Mouse (Mus musculus): Measurements from ENCODE around the gene Opalin. TPM values are rescaled to one million over a fixed set of nuclear protein-coding genes. Genes with fewer than 3 reads are reported as not detected.

The Opalin gene
- polyA plus RNA-seq, 1 experiment from 2014 or later = not detected

GRCm38 (mm10) chr19:41029219-41029618, 47.7 kb downstream of the Opalin start, which contains the start of gene Dntt:
TSS of gene Dntt (plus strand) at chr19:41029275.
- no peak for ATAC-seq (replicated peaks)
- Histone ChIP-seq H3K9ac (replicated peaks) (no peak within 1 kb of the TSS), H3K4me1 (no peaks in the 10 kb centered on the region), H3K27ac (replicated peaks) (no peak within 1 kb of the TSS), H3K4me2 (replicated peaks) (no peak within 1 kb of the TSS), H3K9me3 (no peaks in the 10 kb centered on the region), H3K36me3 (no peaks in the 10 kb centered on the region), H3K4me3 (no peak within 1 kb of the TSS), H3K27me3 (no peaks in the 10 kb centered on the region)
- 91% methylated on average over 6 of the region's 6 CpGs for WGBS

- no peak overlapping the region for H3K4me3 ChIP-seq
- no peak for ATAC-seq (replicated peaks)
- H3K4me2 ChIP-seq (replicated peaks) = no peak overlapping the region
- H3K27ac ChIP-seq (replicated peaks) = no peak overlapping the region
- 92% methylated on average over 9 of the region's 9 CpGs for WGBS
- H3K4me1 ChIP-seq = no peaks in the 10 kb centered on the region
- no peaks in the 10 kb centered on the region for H3K27me3 ChIP-seq
- no peak overlapping the region for H3K9ac ChIP-seq (replicated peaks)
- H3K9me3 ChIP-seq = no peaks in the 10 kb centered on the region
- no peaks in the 10 kb centered on the region for H3K36me3 ChIP-seq
These were observed 49.3 kb downstream of the Opalin start for GRCm38 (mm10) chr19:41027601-41028000.

- no peak overlapping the region for H3K4me2 ChIP-seq (replicated peaks)
- no peak for ATAC-seq (replicated peaks)
- no peak overlapping the region for H3K9ac ChIP-seq (replicated peaks)
- H3K27me3 ChIP-seq = no peaks in the 10 kb centered on the region
- 75% methylated on average over 5 of the region's 5 CpGs for WGBS
- no peaks in the 10 kb centered on the region for H3K9me3 ChIP-seq
- no peak overlapping the region for H3K4me3 ChIP-seq
- no peaks in the 10 kb centered on the region for H3K36me3 ChIP-seq
- no peak overlapping the region for H3K27ac ChIP-seq (replicated peaks)
- H3K4me1 ChIP-seq = peaks cover 5% of the 10 kb centered on the region; the same call in 1 of the 2 replicates
These were observed 49.9 kb downstream of the Opalin start for GRCm38 (mm10) chr19:41027024-41027423.

- WGBS = 88% methylated on average over 8 of the region's 8 CpGs
- Histone ChIP-seq H3K27me3 (no peaks in the 10 kb centered on the region), H3K27ac (replicated peaks) (no peak overlapping the region), H3K4me2 (replicated peaks) (no peak overlapping the region), H3K36me3 (no peaks in the 10 kb centered on the region), H3K9me3 (no peaks in the 10 kb centered on the region), H3K4me3 (no peak overlapping the region), H3K4me1 (peaks cover 5% of the 10 kb centered on the region; the same call in 1 of the 2 replicates), H3K9ac (replicated peaks) (no peak overlapping the region)
- ATAC-seq (replicated peaks) = no peak
These were observed 50.4 kb downstream of the Opalin start for GRCm38 (mm10) chr19:41026551-41026950.

- no peak for ATAC-seq (replicated peaks)
- Histone ChIP-seq H3K9me3 (no peaks in the 10 kb centered on the region), H3K9ac (replicated peaks) (no peak overlapping the region), H3K27me3 (no peaks in the 10 kb centered on the region), H3K4me3 (no peak overlapping the region), H3K4me2 (replicated peaks) (no peak overlapping the region), H3K27ac (replicated peaks) (no peak overlapping the region), H3K36me3 (no peaks in the 10 kb centered on the region), H3K4me1 (peaks cover 5% of the 10 kb centered on the region; the same call in 1 of the 2 replicates)
- WGBS = 46% methylated on average over 4 of the region's 4 CpGs
These were observed 54.7 kb downstream of the Opalin start for GRCm38 (mm10) chr19:41022244-41022643.

- no peak overlapping the region for H3K27ac ChIP-seq (replicated peaks)
- peaks cover 9% of the 10 kb centered on the region for H3K4me1 ChIP-seq
- no peaks in the 10 kb centered on the region for H3K36me3 ChIP-seq
- no peaks in the 10 kb centered on the region for H3K27me3 ChIP-seq
- H3K9ac ChIP-seq (replicated peaks) = no peak overlapping the region
- ATAC-seq (replicated peaks) = no peak
- H3K9me3 ChIP-seq = no peaks in the 10 kb centered on the region
- no peak overlapping the region for H3K4me2 ChIP-seq (replicated peaks)
- 74% methylated on average over 3 of the region's 3 CpGs for WGBS
- no peak overlapping the region for H3K4me3 ChIP-seq
These were observed 56.4 kb downstream of the Opalin start for GRCm38 (mm10) chr19:41020537-41020936.

- Histone ChIP-seq H3K27me3 (no peaks in the 10 kb centered on the region), H3K36me3 (no peaks in the 10 kb centered on the region), H3K4me3 (no peak overlapping the region), H3K4me2 (replicated peaks) (no peak overlapping the region), H3K4me1 (peaks cover 9% of the 10 kb centered on the region), H3K9ac (replicated peaks) (no peak overlapping the region), H3K27ac (replicated peaks) (no peak overlapping the region), H3K9me3 (no peaks in the 10 kb centered on the region)
- 80% methylated on average over 5 of the region's 5 CpGs for WGBS
- ATAC-seq (replicated peaks) = no peak
These were observed 57.7 kb downstream of the Opalin start for GRCm38 (mm10) chr19:41019164-41019675.

GRCm38 (mm10) chr19:41015951-41016716, 60.8 kb downstream of the Opalin start:
- Histone ChIP-seq H3K36me3 (no peaks in the 10 kb centered on the region), H3K9ac (replicated peaks) (no peak overlapping the region), H3K9me3 (no peaks in the 10 kb centered on the region), H3K27me3 (0 out of 2 replicates have a peak, but pooled peaks cover 4% of the 10 kb centered on the region), H3K27ac (replicated peaks) (no peak overlapping the region), H3K4me3 (no peak overlapping the region; the same call in 1 of the 2 replicates), H3K4me2 (replicated peaks) (peak overlapping the region; percentile 29), H3K4me1 (peaks cover 4% of the 10 kb centered on the region)
- ATAC-seq (replicated peaks) = peak; percentile 78
- 13% methylated on average over 14 of the region's 14 CpGs for whole genome bisulfite sequencing

- peaks cover 4% of the 10 kb centered on the region for H3K4me1 ChIP-seq
- H3K4me3 ChIP-seq = no peak overlapping the region
- no peak for ATAC-seq (replicated peaks)
- no peak overlapping the region for H3K27ac ChIP-seq (replicated peaks)
- H3K4me2 ChIP-seq (replicated peaks) = no peak overlapping the region
- no peaks in the 10 kb centered on the region for H3K9me3 ChIP-seq
- H3K36me3 ChIP-seq = no peaks in the 10 kb centered on the region
- 20% methylated on average over 9 of the region's 9 CpGs for WGBS
- H3K27me3 ChIP-seq = 0 out of 2 replicates have a peak, but pooled peaks cover 4% of the 10 kb centered on the region
- H3K9ac ChIP-seq (replicated peaks) = no peak overlapping the region
These were observed 62.9 kb downstream of the Opalin start for GRCm38 (mm10) chr19:41014003-41014402.

- no peak for ATAC-seq (replicated peaks)
- Histone ChIP-seq H3K36me3 (no peaks in the 10 kb centered on the region), H3K9me3 (no peaks in the 10 kb centered on the region), H3K27ac (replicated peaks) (no peak overlapping the region), H3K4me3 (no peak overlapping the region), H3K27me3 (0 out of 2 replicates have a peak, but pooled peaks cover 4% of the 10 kb centered on the region), H3K4me1 (peaks cover 4% of the 10 kb centered on the region), H3K9ac (replicated peaks) (no peak overlapping the region), H3K4me2 (replicated peaks) (no peak overlapping the region)
- WGBS = 7% methylated on average over 5 of the region's 5 CpGs
These were observed 63.3 kb downstream of the Opalin start for GRCm38 (mm10) chr19:41013591-41013990.

Data from forebrain, embryonic 15.5 days (tissue).